ENCODE assay signal across 16 mouse cellular contexts in genomic region chr12:68148066-68148465, GRCm38 (mm10).
DNase-seq lines count a peak whose midpoint lies in the region; ATAC-seq lines count a peak whose summit lies in the region.
"Had no signal": no experiment of that assay in that cellular context is flagged by ENCODE, and none has a peak within 500 bp of the region (broad histone marks: within the 10 kb centered on the region; RNA-seq: fewer than 3 reads in every experiment).

No protein-coding gene starts in this region.

- peak; percentile 2 for DNase-seq in layer of hippocampus, adult 11-12 months (ENCODE audit: low spot score)
- no peak for DNase-seq in layer of hippocampus, postnatal 36 days
- DNase-seq in A20 (ENCODE audit: low read depth, low spot score): peak; percentile 6
- peak; percentile 54 for DNase-seq in brain, adult 2 months (ENCODE audit: low read depth, low spot score)
- no peak for DNase-seq in left cerebral cortex, adult 11 months (ENCODE audit: low spot score)
- DNase-seq: cerebellum, adult 9-11 months; gastrocnemius, postnatal 25 days; heart, postnatal 4 days; liver; lung, adult 2 months; thymus, adult 18-20 months had no signal

- H3K27me3 ChIP-seq in forebrain, embryonic 16.5 days (replicated peaks; ENCODE audit: control insufficient read depth, insufficient read depth, low read length): no peaks in the 10 kb centered on the region
- no peaks in the 10 kb centered on the region for H3K27me3 ChIP-seq in forebrain, embryonic 15.5 days
- H3K27me3 ChIP-seq: heart, embryonic 12.5 days; neural tube, embryonic 15.5 days had no signal

- no peaks in the 10 kb centered on the region for H3K36me3 ChIP-seq in forebrain, embryonic 16.5 days (ENCODE audit: control insufficient read depth, insufficient read depth)
- no peaks in the 10 kb centered on the region for H3K36me3 ChIP-seq in forebrain, embryonic 15.5 days
- H3K36me3 ChIP-seq: heart, embryonic 12.5 days; neural tube, embryonic 15.5 days had no signal

- H3K4me1 ChIP-seq in forebrain, embryonic 16.5 days (replicated peaks; ENCODE audit: control insufficient read depth, insufficient read depth, low read length): no peaks in the 10 kb centered on the region
- no peaks in the 10 kb centered on the region for H3K4me1 ChIP-seq in forebrain, embryonic 15.5 days
- H3K4me1 ChIP-seq: heart, embryonic 12.5 days; neural tube, embryonic 15.5 days had no signal

- 0 out of 2 replicates have a peak, but pooled peaks have one; percentile 49 for ATAC-seq in forebrain, embryonic 16.5 days
- no peak for ATAC-seq in forebrain, embryonic 15.5 days (replicated peaks)
- ATAC-seq: intestine, postnatal 0 days had no signal

- no peak overlapping the region for H3K4me2 ChIP-seq in forebrain, embryonic 16.5 days (ENCODE audit: low read length)
- no peak overlapping the region for H3K4me2 ChIP-seq in forebrain, embryonic 15.5 days (replicated peaks)
- H3K4me2 ChIP-seq: heart, embryonic 12.5 days; neural tube, embryonic 15.5 days had no signal

- H3K9me3 ChIP-seq in forebrain, embryonic 16.5 days (ENCODE audit: control insufficient read depth, low read length): no peaks in the 10 kb centered on the region
- no peaks in the 10 kb centered on the region for H3K9me3 ChIP-seq in forebrain, embryonic 15.5 days
- H3K9me3 ChIP-seq: heart, embryonic 12.5 days; neural tube, embryonic 15.5 days had no signal

- H3K4me3 ChIP-seq in forebrain, embryonic 16.5 days (replicated peaks; ENCODE audit: low read length): no peak overlapping the region
- H3K4me3 ChIP-seq in forebrain, embryonic 15.5 days: no peak overlapping the region
- H3K4me3 ChIP-seq: heart, embryonic 12.5 days; neural tube, embryonic 15.5 days had no signal

- WGBS in forebrain, embryonic 16.5 days: 22% methylated on average over 4 of the region's 4 CpGs
- WGBS in forebrain, embryonic 15.5 days: 27% methylated on average over 4 of the region's 4 CpGs

- H3K27ac ChIP-seq in forebrain, embryonic 16.5 days (ENCODE audit: low read length): no peak overlapping the region
- H3K27ac ChIP-seq in forebrain, embryonic 15.5 days (replicated peaks): no peak overlapping the region
- H3K27ac ChIP-seq: neural tube, embryonic 15.5 days had no signal

- no peak overlapping the region for H3K9ac ChIP-seq in forebrain, embryonic 16.5 days (replicated peaks; ENCODE audit: low read depth, low read length)
- no peak overlapping the region for H3K9ac ChIP-seq in forebrain, embryonic 15.5 days (replicated peaks)
- H3K9ac ChIP-seq: heart, embryonic 12.5 days; neural tube, embryonic 15.5 days had no signal

Comparison
In these comparisons a context has a peak if more than half of its experiments do, and no peak if none do; other contexts are left out.
1. DNase-seq: peak in layer of hippocampus, adult 11-12 months (single experiment), A20 (single experiment) and brain, adult 2 months (single experiment); none in layer of hippocampus, postnatal 36 days (0 of 2) and left cerebral cortex, adult 11 months (single experiment).